Mouse (Mus musculus) CH12F3 (cell line): Measurements from ENCODE around the gene Gatb.

Experiments used
- in situ Hi-C: fragments of 300-500 bp; cut with MboI; formaldehyde crosslinking; loops from 2 replicates; pipeline ENCODE4 v1.14.3; 2020; ENCODE audit warnings: low sequenced_read_pairs

Gatb gene

DNA sequence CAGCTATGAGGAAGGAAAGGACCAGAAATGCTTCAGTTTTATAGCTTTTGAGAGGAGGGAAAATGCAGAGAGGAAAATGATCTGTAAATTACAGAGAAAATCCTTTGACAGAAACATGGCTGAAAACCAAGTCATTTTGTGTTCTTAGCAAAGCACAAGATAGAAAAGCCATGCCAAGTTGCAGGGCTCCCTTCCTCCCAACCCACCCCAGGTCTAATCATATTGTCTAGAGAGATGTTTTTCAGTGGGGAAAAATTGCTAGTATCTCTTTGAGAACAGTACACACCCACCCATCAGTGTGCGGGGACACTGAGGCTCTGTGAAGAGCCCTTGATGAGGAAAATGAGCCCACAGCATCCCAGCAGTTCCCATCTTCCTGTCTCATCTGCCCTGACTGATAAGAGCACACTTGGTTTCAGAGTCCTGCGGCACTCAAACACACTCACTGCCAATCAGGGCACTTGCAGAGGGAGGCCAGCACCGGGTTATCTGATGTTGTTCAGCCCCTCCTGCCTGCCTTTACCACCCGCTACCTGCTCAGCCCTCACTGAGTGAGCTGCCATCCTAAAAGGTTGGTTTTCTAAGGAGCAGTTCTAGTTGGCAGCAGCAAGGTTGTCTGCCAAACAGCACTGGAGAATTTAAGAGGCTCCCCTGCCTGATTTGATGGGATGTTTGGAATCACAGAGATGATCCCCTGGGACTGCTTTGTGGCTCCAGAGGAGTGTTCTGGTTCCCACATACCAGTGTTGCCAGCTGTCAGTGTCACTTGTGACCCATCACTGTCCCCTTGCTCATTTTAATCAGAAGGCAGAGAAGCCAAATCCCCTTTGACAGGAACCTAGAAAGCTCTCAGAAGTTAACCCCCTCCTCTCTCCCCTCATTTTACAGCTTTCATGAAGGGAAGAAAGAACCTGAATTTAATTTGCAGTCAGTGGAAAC is 79.1 kb downstream of the Gatb start:
- in situ Hi-C loops: loop anchor here (5.0 kb wide), 1 partner anchor 51 kb away; no protein-coding TSS in a partner anchor

DNA sequence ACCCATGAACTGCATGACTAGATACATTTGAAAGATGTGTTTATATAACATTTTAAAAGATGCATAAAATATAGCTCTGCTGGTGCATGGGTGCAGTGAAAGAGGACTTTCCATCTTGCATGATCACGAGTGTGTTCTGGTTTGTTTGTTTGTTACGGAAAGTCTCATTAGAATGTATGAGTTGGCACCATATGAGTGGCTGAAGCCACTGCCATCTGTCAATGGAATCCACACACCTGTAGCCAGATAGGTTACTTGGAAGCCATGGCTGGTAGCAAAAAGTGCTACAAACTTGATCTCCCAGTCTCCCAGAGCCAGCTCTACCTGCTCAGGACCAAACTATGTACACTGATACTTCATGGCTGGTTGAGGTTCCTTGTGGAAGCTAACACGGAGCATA is 81.6 kb downstream of the Gatb start:
- in situ Hi-C loops: no loop called here

DNA sequence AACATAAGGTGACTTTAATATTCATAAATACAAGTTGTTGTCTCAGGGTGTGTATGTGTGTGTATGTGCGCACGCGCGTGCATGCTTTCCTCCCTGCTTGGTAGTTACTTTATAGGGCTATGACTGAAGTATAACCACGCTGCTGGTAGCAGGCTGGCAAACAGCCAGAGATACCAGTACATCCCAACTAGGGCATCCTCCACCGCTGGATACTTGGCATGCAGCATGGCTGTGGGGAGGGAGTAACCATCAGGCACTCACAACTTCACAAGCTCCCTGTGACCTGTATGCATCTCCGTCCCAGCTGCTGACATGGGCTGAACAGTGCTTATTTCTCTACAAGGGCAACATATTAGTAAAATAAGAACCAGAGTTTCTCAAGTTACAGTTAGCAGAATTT is 85.8 kb downstream of the Gatb start:
- in situ Hi-C loops: no loop called here

DNA sequence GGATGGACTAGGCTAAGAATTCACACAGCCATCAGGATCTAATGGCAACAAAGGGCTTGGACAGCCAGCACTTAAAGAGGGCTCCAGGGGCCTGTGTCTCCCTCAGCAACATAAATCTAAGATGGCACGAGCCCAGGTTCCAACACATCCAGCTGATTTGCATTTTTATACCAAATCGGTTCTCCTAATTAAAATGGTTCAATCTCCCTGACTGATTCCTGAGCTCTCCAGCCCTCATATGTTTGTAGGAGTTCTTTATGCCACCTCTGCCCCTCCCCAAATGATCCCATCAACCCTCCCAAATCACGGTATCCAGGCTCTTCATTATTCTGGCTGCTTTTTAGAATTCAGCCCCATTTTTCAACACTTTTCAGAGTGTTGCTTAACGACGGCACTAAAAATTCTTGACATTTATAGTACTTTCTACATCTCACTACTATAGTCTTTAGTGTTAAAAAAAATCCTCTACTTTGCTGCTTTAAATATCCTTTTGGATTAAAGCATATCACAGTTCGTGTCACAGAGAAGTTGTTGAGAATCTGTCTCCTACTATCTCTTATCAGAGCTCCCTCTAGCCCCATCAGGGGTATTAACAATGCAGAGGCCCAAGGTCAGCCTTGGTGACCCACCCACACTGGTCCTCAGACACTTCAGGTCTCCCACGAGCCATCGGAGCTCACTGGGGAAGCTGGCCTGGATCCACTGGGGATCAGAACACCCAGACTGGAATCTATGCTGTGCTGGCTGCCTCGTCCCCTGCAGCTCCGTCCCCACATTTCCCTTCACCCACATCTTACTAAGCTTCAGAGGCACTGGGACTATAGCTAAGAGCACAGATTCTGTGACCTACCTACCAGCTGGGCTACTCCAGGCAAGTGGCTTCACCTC is 88.3 kb downstream of the Gatb start:
- in situ Hi-C loops: no loop called here

DNA sequence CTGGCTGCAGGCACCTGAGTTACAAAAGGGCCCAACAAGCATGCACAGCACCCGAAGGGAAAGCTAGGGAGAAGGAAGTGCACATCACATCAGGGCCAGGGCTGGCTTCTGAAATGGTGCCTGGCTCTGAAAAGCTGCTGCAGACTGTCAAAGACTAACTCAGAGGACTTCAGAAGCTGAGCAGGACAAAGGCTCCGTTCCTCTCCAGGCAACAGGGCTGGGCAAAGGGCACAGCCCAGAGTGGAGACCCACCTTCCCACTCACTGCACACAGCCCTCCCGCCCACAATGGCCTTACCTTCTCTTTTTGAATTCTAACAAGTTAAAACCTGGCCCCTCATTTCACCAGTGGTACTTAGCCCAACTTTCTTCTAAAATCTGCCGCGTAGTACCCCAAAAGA is 89.9 kb downstream of the Gatb start:
- in situ Hi-C loops: no loop called here

DNA sequence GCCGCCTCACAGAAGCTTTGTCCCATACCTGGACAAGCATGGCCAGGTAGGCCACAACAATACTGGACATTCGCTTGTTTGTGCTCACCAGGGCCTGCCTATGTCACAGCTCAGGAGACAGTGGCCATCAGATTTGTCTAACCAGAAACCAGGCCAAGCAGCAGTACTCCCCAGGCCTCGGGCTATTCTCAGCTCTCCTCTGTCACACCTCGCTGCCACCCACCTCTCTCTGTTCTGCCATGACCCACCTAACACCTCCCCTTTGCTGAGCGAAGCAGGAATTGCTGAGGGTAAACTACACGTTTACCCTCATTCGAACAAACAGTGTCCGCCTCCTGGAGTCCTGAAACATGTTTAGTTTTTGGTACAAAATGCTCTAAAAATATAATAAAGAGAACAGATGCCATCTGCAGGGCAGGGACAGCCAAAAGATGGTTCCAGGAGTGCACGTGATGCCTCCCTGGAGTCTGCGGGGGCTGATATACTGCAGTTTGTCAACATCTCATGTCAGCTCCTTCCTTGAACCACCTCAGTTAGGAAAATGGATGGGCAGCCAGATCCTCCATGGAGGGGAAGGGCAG is 90.8 kb downstream of the Gatb start:
- in situ Hi-C loops: no loop called here

DNA sequence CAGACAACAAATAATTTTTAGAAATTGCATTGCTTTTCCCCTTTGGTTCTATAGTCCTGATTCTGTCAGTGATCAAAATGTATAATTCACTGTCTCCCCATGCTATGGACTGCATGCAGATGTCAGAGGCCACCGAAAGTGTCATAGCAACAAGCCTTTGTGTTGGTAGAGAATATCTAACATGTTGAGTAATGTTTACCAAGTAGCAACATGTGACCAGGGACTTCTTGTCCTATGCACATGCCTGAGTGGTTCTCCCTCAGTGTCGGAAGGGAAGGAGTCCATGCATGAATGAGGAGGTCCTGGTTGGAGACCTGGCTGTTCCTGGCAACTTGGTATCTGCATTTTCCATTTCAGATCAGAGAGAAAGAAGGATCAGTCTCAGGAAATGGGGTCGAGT is 92.2 kb downstream of the Gatb start:
- in situ Hi-C loops: no loop called here

DNA sequence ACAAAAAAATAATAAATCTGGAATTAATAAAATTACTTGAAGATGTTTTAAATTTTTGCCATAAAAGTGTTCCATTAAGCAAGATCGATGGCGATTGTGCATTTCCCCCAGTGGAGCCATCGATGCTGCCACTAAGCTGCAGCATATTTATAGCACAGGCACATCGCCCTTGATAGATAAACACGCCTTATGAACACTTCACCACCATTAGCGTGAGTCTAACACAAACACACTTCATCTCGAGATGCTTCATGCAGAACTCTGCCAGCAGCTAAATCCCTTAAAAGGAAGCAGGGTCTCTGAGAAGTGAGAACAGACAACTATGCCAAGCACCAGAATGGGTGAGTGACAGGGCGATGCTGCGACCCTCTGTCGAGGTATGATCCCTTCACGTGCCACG is 92.8 kb downstream of the Gatb start:
- in situ Hi-C loops: no loop called here

DNA sequence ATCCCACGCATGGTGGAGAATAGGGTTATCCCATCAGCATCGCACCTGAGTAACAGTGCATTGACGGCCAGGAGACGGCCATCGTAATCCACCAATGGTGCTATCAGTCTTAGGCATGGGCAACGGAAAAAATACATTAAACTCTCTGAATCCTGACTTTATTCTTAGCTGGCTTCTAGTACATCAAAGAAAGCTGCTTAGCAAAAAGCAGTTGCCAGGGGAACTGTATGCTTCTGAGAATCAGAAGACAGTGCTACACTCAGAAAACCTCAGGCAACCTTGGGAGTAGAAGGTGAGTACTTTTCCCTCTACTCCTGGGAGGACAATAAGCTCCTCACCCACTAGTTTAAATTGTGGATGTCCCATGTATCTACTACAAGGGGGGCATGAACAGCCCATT is 93.8 kb downstream of the Gatb start:
- in situ Hi-C loops: no loop called here

DNA sequence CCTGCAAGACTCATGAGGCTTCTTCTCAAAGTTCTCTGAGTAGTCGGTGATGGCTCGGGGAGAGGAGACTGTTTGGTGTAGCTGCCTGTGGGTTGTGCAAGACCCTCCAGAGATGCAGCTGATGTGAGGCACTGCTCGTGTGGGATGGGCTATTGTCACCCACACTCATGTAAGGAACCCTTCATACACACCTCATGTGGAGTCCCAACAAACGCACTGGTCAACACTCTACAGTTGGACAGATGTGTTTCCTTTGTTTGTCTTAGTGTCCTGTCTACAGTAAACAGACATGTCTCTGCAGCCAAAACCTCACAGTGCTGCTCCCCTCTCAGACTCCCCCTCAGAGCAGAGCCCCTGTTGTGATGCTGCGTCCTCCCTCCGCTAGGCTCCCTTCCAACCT is 95.9 kb downstream of the Gatb start:
- in situ Hi-C loops: no loop called here

DNA sequence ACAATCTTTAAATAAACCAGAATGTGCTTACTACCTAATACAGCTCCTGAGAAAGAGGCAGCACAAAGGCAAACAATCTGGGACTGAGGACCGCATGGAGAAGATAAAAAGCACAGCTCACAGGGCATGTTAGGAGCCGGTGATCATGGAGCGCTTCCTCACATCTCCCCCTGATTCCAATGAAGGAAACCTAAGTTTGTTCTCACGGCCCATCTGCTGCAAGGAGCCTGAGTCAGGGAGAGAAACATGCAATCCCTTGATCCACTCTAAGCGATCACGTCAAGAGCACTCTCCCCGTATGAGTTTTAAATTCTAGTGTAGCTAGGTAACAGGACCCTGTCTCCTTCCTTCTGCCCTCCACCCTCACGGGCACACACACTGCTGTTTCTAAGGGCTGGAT is 103.2 kb downstream of the Gatb start:
- in situ Hi-C loops: no loop called here

DNA sequence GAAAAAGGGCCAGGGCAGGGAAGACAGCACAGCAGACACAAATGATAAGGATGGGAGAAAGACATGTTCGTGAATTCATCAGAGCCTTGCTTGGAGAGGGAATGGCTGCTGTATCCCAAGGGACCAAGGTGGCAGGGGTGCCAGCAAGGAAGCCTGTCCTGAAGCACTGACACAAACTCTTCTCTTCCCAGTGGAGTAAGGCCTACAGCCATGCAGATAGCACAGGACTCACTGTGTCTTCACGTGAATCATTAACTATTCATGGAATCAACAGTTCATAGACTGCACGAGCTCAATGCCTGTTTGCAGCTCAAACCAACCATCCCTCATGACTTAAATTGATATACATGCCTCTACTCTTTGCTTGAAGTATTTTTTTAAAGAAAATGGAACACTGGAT is 104.0 kb downstream of the Gatb start:
- in situ Hi-C loops: no loop called here

DNA sequence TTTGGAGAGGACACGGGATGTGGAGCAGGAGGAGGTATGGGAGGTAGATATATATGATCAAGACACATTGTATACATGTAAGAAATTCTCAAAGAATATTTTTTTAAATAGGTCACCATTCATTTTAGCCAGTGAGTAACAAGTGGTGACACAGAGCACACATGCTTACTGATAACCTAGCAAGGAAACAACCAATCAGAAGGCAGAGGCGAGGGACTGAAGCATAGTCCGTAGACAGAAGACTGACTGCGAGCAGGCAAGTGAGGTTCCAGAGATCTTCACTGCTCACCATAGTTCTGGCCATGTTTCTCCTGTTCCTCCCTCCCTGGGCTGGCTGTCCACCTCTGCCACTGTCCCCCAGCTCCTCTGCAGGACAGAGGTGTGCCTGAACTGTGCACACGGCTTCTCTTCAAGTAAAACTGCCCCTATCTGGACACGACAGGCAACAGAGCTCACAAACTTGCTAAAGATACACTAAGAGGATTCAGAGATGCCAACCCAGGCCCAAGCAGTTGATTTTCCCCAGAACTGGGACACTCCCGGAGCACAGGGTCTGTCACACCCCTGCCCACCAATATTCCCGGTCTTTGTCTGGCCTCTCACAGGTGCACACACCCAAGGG is 105.5 kb downstream of the Gatb start:
- in situ Hi-C loops: no loop called here

DNA sequence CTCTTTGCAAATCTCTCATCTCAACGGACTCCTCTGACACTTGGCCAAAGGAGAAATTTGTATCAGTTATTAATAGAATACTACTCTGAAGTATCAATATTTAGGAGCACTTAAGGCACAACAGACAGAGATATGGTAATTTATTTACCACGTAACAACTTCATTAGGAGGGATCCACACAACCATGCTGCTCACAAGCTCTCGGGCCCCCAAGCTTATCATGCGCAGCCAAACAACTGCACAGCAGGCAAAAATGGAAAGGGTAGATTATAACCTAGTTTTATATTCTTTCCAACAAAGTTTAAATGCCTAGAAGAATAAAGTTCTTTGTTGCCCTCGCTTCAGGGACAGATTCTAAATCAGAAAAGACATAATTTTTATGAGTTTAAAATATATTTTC is 106.0 kb downstream of the Gatb start:
- in situ Hi-C loops: no loop called here

DNA sequence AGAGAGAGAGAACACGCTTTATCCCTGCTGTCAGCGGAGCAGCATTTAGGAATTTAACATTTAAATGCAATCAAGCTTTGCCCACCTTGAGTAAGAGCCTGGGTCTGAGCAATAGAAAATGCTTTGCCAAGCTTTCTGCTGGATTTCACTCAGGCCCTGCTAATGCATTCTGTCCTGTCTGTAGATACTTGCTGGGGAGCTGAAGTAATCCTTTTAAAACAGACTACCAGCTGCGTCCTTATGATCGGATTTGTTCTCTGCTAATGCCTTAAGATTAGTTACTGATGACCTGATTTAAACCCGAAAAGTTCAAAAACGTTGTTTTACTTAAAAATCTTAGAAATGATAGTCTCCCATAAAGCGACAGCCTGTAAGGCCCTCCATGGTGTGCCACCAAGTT is 107.2 kb downstream of the Gatb start:
- in situ Hi-C loops: no loop called here

DNA sequence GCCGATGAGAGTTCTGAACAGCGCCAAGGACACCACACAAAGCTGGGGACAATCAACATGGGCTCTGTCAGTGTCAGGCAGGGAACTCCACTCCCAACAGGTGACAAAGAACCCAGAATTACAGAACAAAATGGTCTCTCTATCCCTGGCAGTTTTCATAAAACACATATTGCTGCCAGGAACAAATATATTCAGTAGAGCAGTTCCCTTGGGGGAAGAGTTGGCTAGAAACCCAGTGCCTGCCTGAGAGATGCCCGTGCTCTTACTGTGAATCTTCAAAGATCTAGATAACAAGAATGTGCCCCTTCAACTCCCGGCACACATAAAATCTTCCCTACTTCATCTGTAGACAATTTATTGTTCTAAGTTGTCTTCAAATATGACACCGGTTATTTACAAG is 109.7 kb downstream of the Gatb start:
- in situ Hi-C loops: no loop called here

DNA sequence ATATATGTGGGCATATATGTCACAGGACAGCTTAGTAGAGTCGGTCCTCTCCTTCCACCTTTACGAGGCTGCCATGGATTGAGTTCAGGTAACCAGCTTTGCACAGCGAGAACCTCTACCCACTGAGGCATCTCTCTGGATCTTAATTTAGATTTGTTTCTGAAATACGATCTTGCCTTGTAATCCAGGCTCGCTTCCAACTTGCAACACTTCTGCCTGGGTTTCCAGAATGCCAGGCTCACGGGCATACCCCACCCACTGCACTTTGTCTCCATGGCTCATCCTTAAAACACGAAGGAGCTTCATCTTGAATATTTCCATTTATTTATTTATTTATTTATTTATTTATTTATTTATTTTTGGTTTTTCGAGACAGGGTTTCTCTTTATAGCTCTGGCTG is 111.4 kb downstream of the Gatb start:
- in situ Hi-C loops: no loop called here

DNA sequence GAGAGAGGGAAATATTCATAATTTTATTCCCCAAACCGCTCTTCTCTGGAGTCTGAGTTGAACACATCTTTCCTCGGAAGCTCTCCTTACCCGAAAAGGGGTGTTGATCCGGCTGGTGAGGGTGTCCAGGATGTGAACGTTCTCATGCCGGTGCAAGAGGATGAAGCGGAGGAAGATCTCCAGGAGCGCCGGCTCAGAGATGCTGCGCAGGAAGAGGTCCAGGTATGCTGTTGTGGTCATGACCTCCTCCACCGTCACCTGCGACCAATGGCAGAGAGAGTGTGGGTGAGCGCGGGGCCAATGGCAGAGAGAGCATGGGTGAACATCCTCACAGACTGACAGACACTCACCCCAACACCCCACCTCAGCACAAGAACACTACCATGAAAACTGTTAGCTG is 114.4 kb downstream of the Gatb start:
- in situ Hi-C loops: no loop called here

DNA sequence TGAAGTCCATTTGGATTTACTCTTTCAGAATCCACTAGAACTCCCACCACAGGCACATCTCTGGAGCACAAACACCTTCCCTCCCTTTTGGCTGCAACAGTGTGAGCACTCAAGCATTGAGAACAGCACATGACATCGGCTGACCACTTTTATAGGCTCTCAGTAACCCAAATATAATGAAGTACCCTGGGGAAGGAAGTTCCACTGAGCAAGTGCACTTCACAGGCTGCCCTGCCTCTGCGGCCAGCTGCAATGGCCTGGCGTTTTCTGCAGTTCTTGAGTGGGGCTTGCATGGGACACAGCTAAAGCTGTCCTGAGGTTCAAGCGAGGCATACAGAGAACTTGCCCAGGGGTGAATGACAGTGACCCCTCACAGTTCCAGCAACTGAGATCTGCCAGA is 117.2 kb downstream of the Gatb start:
- in situ Hi-C loops: no loop called here

DNA sequence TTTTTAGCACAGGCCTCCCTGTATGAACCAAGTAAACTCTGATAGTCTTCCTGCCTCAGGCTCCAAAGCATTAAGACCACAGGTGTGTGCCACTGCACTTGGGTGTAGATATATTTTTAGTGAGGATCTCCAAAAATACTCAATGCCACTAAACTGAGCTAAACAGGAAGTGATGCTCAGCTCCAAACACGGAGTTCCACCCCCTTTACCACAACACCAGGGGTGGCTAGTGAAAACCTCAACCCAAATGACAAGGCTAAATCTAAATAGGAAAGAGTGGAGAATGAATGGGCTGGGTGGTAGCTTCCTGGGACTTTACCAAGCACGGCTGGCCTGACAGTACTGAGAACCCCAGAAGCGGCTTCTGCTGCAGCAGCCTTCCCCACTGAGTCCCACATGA is 119.1 kb downstream of the Gatb start:
- in situ Hi-C loops: no loop called here

DNA sequence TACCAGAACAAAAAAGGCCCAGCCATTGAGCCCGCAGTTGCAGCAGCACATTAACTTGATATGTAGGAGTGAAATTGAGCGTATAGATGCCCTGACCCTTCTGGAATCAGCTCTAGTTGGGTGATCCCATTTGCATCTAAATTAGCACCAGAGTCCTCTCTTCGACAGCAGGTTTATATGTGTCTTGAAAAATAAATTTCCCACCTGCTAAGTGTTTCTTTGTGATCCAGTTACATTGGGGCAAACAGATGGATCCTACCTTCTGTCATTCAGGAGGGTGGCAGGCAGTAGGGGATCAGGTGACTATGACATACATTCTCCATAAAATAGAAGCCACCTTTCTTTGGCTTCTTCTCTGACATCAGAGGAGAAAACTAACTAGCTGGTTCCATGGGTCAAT is 121.1 kb downstream of the Gatb start:
- in situ Hi-C loops: no loop called here
